8 mouse cellular contexts compared by ENCODE assay signal in genomic region chr10:77606855-77607254, GRCm38 (mm10). TPM values are rescaled to one million over a fixed set of nuclear protein-coding genes. Genes with fewer than 3 reads are reported as not detected.
DNase-seq lines count a peak whose midpoint lies in the region; ATAC-seq and TF ChIP-seq lines count a peak whose summit lies in the region.

No protein-coding gene starts in this region.

- no peak for TF ChIP-seq CTCF in E14TG2a.4 (conservative IDR thresholded peaks at IDR 0.05; ENCODE audit: low read length)
- 0 out of 2 replicates have a peak, but pooled peaks have one; percentile 0 for TF ChIP-seq CTCF in forebrain, postnatal 0 days (IDR thresholded peaks at IDR 0.05; ENCODE audit: low read depth)
- no peak; the same call in 1 of the 2 replicates for TF ChIP-seq CTCF in liver, postnatal 0 days (IDR thresholded peaks at IDR 0.05; ENCODE audit: low read depth)

- 31% methylated on average over 7 of the region's 7 CpGs for WGBS in heart, embryonic 14.5 days
- 42% methylated on average over 7 of the region's 7 CpGs for WGBS in forebrain, postnatal 0 days
- WGBS in liver, postnatal 0 days (ENCODE audit: insufficient replicate concordance) = 17% methylated on average over 7 of the region's 7 CpGs

- no peak for TF ChIP-seq EP300 in liver, postnatal 0 days (IDR thresholded peaks at IDR 0.05; ENCODE audit: low read depth)

- peak overlapping the region; percentile 86 for H3K9ac ChIP-seq in heart, embryonic 14.5 days (ENCODE audit: low read length)
- peak overlapping the region; percentile 81 for H3K9ac ChIP-seq in forebrain, postnatal 0 days
- peak overlapping the region; percentile 78 for H3K9ac ChIP-seq in liver, postnatal 0 days (replicated peaks)

- H3K9me3 ChIP-seq in heart, embryonic 14.5 days (ENCODE audit: control insufficient read depth, low read length) = peaks cover 3% of the 10 kb centered on the region; the same call in 1 of the 2 replicates
- no peaks in the 10 kb centered on the region for H3K9me3 ChIP-seq in E14TG2a.4 (ENCODE audit: low read length)
- no peaks in the 10 kb centered on the region for H3K9me3 ChIP-seq in forebrain, postnatal 0 days (ENCODE audit: low read length)
- no peaks in the 10 kb centered on the region for H3K9me3 ChIP-seq in liver, postnatal 0 days (ENCODE audit: low read length)

- peaks cover 15 to 19% of the 10 kb centered on the region in 2 experiments for H3K4me1 ChIP-seq in heart, embryonic 14.5 days (ENCODE audit: control insufficient read depth in 2 of 2, insufficient read depth in 2 of 2, low read length in 2 of 2)
- peaks cover 88% of the 10 kb centered on the region for H3K4me1 ChIP-seq in E14TG2a.4 (replicated peaks; ENCODE audit: low read depth, low read length)
- peaks cover 8% of the 10 kb centered on the region; the same call in 1 of the 2 replicates for H3K4me1 ChIP-seq in forebrain, postnatal 0 days (ENCODE audit: insufficient read depth)
- peaks cover 35% of the 10 kb centered on the region for H3K4me1 ChIP-seq in liver, postnatal 0 days (ENCODE audit: insufficient read depth)

- no peaks in the 10 kb centered on the region for H3K27me3 ChIP-seq in heart, embryonic 14.5 days (ENCODE audit: control insufficient read depth, insufficient read depth, low read length)
- no peaks in the 10 kb centered on the region for H3K27me3 ChIP-seq in E14TG2a.4 (ENCODE audit: insufficient read depth, low read length)
- no peaks in the 10 kb centered on the region for H3K27me3 ChIP-seq in forebrain, postnatal 0 days (ENCODE audit: insufficient read depth, low read length)
- H3K27me3 ChIP-seq in liver, postnatal 0 days (ENCODE audit: insufficient read depth, low read length) = no peaks in the 10 kb centered on the region

- peaks cover 34% of the 10 kb centered on the region for H3K36me3 ChIP-seq in heart, embryonic 14.5 days (ENCODE audit: control insufficient read depth, insufficient read depth, low read length)
- H3K36me3 ChIP-seq in E14TG2a.4 (ENCODE audit: insufficient read depth, low read length) = peaks cover 45% of the 10 kb centered on the region
- peaks cover 16% of the 10 kb centered on the region for H3K36me3 ChIP-seq in forebrain, postnatal 0 days (ENCODE audit: insufficient read depth)
- peaks cover 16% of the 10 kb centered on the region for H3K36me3 ChIP-seq in liver, postnatal 0 days (replicated peaks; ENCODE audit: insufficient read depth, low read length)

- 0 out of 2 replicates have a peak, but pooled peaks have one; percentile 0 for ATAC-seq in heart, embryonic 14.5 days (ENCODE audit: insufficient number of reproducible peaks, insufficient read depth, low FRiP score, low read depth)
- no peak for ATAC-seq in forebrain, postnatal 0 days
- ATAC-seq in liver, postnatal 0 days = no peak

- H3K4me2 ChIP-seq in heart, embryonic 14.5 days (ENCODE audit: low read length) = peak overlapping the region; percentile 97
- H3K4me2 ChIP-seq in forebrain, postnatal 0 days (ENCODE audit: low read depth) = peak overlapping the region; percentile 87
- peak overlapping the region; percentile 82 for H3K4me2 ChIP-seq in liver, postnatal 0 days (ENCODE audit: low read depth, low read length)

- H3K4me3 ChIP-seq in heart, embryonic 14.5 days (ENCODE audit: control insufficient read depth in 1 of 2, insufficient read depth in 1 of 2, low read depth in 1 of 2, low read length in 2 of 2) = peak overlapping the region; percentile 81 to 96
- peak overlapping the region; percentile 97 for H3K4me3 ChIP-seq in E14TG2a.4 (replicated peaks; ENCODE audit: low read length)
- H3K4me3 ChIP-seq in forebrain, postnatal 0 days (ENCODE audit: low read depth, low read length) = peak overlapping the region; percentile 55
- H3K4me3 ChIP-seq in liver, postnatal 0 days (ENCODE audit: low read depth, low read length) = peak overlapping the region; percentile 66

- no peak for DNase-seq in heart, adult 9 months (ENCODE audit: low spot score in 2 of 2)
- no peak for DNase-seq in forebrain, postnatal 0 days
- DNase-seq in liver, postnatal 0 days = no peak
- DNase-seq in testis, postnatal 14 days (ENCODE audit: low spot score) = peak; percentile 59
- DNase-seq in adrenal gland, postnatal 36 days = no peak
- no peak for DNase-seq in gastrocnemius, adult 8-10 months (ENCODE audit: low spot score in 2 of 2)

- H3K27ac ChIP-seq in heart, embryonic 14.5 days (replicated peaks in 1 of 2; ENCODE audit: control insufficient read depth in 1 of 2, insufficient read depth in 1 of 2, low read depth in 2 of 2, low read length in 2 of 2) = peak overlapping the region; percentile 82 to 97
- H3K27ac ChIP-seq in forebrain, postnatal 0 days (ENCODE audit: low read depth, low read length) = peak overlapping the region; percentile 96
- H3K27ac ChIP-seq in liver, postnatal 0 days (ENCODE audit: low read depth) = peak overlapping the region; percentile 97

RNA-seq across cellular contexts. Expression of gene Gm49325, which starts 0.9 kb away (rescaled TPM):
- 2.9 TPM in 1 of 2 replicates, not detected in the other for polyA plus RNA-seq in heart, embryonic 14.5 days (2014; fragmentation: Nextera tagmentation; extraction: Ambion mirVana)
- total RNA-seq in forebrain, postnatal 0 days (2014; rRNA removed) = not detected in 2 replicates
- 27.7 and 33.6 TPM in 2 replicates for polyA plus RNA-seq in forebrain, postnatal 0 days (2015; fragmentation: Nextera tagmentation; extraction: Ambion mirVana)
- polyA plus RNA-seq in liver, postnatal 0 days (2015; fragmentation: Nextera tagmentation; extraction: Ambion mirVana) = 8.4 and 13.3 TPM in 2 replicates
- total RNA-seq in adrenal gland, postnatal 36 days (2021) = 10 to 100 TPM; 24.1 to 27.6 TPM
- total RNA-seq in gastrocnemius, adult 8-10 months (2022) = 10 to 100 TPM in 2 of 4 experiments, 1 to 10 TPM in 2; 5.7 to 18.3 (median 11.6) TPM

RNA-seq across cellular contexts. Expression of gene Sumo3, which starts 1.0 kb away (rescaled TPM):
- polyA plus RNA-seq in heart, embryonic 14.5 days (2014; fragmentation: Nextera tagmentation; extraction: Ambion mirVana) = 144 and 156 TPM in 2 replicates
- 270 and 305 TPM in 2 replicates for total RNA-seq in forebrain, postnatal 0 days (2014; rRNA removed)
- 381 and 398 TPM in 2 replicates for polyA plus RNA-seq in forebrain, postnatal 0 days (2015; fragmentation: Nextera tagmentation; extraction: Ambion mirVana)
- 105 and 111 TPM in 2 replicates for polyA plus RNA-seq in liver, postnatal 0 days (2015; fragmentation: Nextera tagmentation; extraction: Ambion mirVana)
- 100 to 1,000 TPM in 1 of 2 experiments, 10 to 100 TPM in 1; 89.0 to 106 TPM for total RNA-seq in adrenal gland, postnatal 36 days (2021)
- total RNA-seq in gastrocnemius, adult 8-10 months (2022) = 10 to 100 TPM; 38.7 to 59.9 (median 41.6) TPM

RNA-seq across cellular contexts. Expression of gene Ube2g2, which starts 15.2 kb away (rescaled TPM):
- 50.4 and 53.0 TPM in 2 replicates for polyA plus RNA-seq in heart, embryonic 14.5 days (2014; fragmentation: Nextera tagmentation; extraction: Ambion mirVana)
- total RNA-seq in forebrain, postnatal 0 days (2014; rRNA removed) = 41.7 and 45.3 TPM in 2 replicates
- 74.9 and 80.3 TPM in 2 replicates for polyA plus RNA-seq in forebrain, postnatal 0 days (2015; fragmentation: Nextera tagmentation; extraction: Ambion mirVana)
- 37.4 and 40.4 TPM in 2 replicates for polyA plus RNA-seq in liver, postnatal 0 days (2015; fragmentation: Nextera tagmentation; extraction: Ambion mirVana)
- 10 to 100 TPM; 57.3 to 67.6 TPM for total RNA-seq in adrenal gland, postnatal 36 days (2021)
- 100 to 1,000 TPM in 2 of 4 experiments, 10 to 100 TPM in 2; 81.6 to 141 (median 104) TPM for total RNA-seq in gastrocnemius, adult 8-10 months (2022)

RNA-seq across cellular contexts. Expression of gene Pttg1ip, which starts 25.3 kb away (rescaled TPM):
- 128 and 133 TPM in 2 replicates for polyA plus RNA-seq in heart, embryonic 14.5 days (2014; fragmentation: Nextera tagmentation; extraction: Ambion mirVana)
- 69.6 and 98.3 TPM in 2 replicates for total RNA-seq in forebrain, postnatal 0 days (2014; rRNA removed)
- 67.1 and 74.2 TPM in 2 replicates for polyA plus RNA-seq in forebrain, postnatal 0 days (2015; fragmentation: Nextera tagmentation; extraction: Ambion mirVana)
- 126 and 129 TPM in 2 replicates for polyA plus RNA-seq in liver, postnatal 0 days (2015; fragmentation: Nextera tagmentation; extraction: Ambion mirVana)
- 100 to 1,000 TPM; 197 to 219 TPM for total RNA-seq in adrenal gland, postnatal 36 days (2021)
- total RNA-seq in gastrocnemius, adult 8-10 months (2022) = 10 to 100 TPM; 15.4 to 30.1 (median 25.8) TPM
